Mouse (Mus musculus) heart, postnatal 14 days (tissue): Measurements from ENCODE around the gene Cd200r4. TPM values are rescaled to one million over a fixed set of nuclear protein-coding genes. Genes with fewer than 3 reads are reported as not detected.
"Not testable (repeated sequence)": the region's sequence is repeated elsewhere in the genome, so short reads cannot be mapped to it uniquely, and the experiment has no call there.

Source experiments
- DNase-seq, 2 experiments: peaks; one replicate each; pipeline ENCODE4 v3.0.0; 2021 to 2022
- intact Hi-C: fragments of 180-260 bp; cut with DNase I; formaldehyde crosslinking; loops from one replicate; pipeline ENCODE4 v1.15.1; 2025
- long read RNA-seq, 2 experiments: library from polyadenylated mRNA; stranded (forward); transcript quantifications; one replicate each; pipeline ENCODE4 v2.0.0; 2021
- total RNA-seq, 2 experiments: library from RNA; stranded (reverse); gene quantifications; 2 replicates each; pipeline ENCODE4 v1.2.3; 2021

Cd200r4 gene
- total RNA-seq, result not detected
- long read RNA-seq, experiment 1, result 0 reads
- long read RNA-seq, experiment 2, result 0 reads

GRCm38 (mm10) chr16:44811544-44811943, at the start of gene Cd200r4:
Gene Cd200r4, plus strand, starts transcription at chr16:44811733.
- DNase-seq, result no peak
- intact Hi-C loops, result loop anchor here (5.0 kb wide), 1 partner anchor 56 kb away; the partner anchor contains the start of gene Cd200r2

- intact Hi-C loops, result no loop called here
- no peak for DNase-seq
Measured at GRCm38 (mm10) chr16:44761811-44762210, 49.7 kb upstream of the Cd200r4 start.

DNA sequence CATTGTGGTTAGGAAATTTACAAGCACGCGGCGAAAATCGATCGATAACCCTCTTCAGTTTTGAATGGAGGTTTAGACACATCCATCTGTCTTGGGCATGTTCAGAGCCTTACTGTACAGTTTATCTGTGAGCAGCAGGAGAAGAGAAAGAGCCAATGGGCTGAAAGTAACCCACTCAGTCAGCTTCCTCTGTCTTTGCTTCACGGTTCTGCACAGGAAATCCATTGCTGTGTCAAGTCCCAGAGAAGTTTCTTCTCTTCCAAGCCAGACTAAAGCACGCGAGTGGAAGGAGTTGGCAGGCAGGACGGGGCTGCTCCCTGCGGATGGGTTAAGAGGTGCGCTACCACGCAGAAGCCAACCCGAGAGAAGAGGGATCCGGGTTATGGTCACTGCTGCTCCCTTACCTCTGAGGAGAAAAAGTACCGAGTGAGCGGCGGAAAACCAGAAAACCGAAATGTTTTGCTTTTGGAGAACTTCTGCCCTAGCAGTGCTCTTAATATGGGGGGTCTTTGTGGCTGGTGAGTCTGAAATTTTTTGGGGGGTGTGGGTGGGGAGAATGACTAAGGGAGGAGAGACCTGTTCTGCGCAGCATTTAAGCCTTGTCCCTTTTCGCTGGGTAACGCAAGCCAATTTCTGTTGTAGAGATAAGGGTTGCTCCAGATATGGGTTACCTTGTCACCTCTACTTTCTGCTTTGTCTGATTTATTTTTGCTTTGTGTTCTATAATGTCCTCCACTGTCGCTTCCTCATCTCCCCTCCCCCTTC, 45.8 kb upstream of the Cd200r4 start, which contains the start of gene Cd200r1:
Cd200r1 (plus strand) TSS at position 182 of the 765 bp plus-strand sequence.
- intact Hi-C loops, result loop anchor here (5.0 kb wide), 2 partner anchors 262 to 357 kb away; no protein-coding TSS in a partner anchor
- peak in 1 of 2 experiments; percentile 11 for DNase-seq

DNA sequence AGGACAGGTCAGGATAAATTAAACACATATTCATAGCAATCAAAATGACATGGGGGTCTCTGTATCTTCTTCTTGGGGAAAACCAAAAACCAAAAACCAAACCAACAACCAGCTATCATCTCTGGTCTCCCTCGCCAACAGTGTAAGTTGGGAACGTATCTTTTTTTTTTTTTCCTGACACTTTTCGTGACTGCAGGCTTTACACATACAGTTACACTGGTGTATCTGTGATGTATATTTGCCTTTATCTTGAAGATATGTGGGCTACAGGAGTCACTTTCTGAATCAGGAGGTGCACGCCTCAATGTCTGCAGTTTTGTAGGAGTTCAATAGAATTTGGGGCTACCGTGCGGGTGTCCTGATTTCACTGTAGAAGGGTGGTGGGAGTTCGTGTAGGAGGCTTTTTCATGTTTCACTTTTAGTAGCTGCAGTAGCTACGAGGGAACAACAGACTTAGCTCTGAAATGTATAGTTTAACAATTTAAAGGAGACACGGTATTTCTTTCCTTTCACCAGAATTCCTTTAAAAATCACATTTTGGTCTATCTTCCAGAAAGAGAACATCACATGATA, 45.1 kb upstream of the Cd200r4 start:
- DNase-seq, result no peak
- intact Hi-C loops, result loop anchor here (5.0 kb wide), 2 partner anchors 261 to 356 kb away; no protein-coding TSS in a partner anchor

- intact Hi-C loops, result loop anchor here (5.0 kb wide), 2 partner anchors 260 to 355 kb away; no protein-coding TSS in a partner anchor
- no peak for DNase-seq
Measured at GRCm38 (mm10) chr16:44767506-44767905, 44.0 kb upstream of the Cd200r4 start.

DNA sequence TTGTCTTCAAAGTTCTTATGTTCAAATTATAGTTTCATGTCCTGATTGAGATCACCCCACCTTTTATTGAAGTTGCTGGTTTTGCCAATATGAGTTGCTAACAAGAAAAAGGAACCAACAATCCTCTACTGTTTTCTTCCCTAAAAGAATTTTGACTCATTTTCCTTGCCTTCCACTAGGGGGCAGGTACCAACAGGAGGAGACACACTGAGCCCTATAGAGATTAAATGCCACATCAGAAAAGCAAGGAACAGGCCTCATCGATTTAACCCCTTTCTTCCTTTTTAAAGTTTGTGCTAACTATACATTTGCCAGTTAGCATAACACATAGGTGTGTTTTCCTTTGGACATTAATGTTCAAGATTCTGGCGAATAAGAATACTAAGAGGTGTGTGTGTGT, 43.6 kb upstream of the Cd200r4 start:
- DNase-seq, result no peak
- intact Hi-C loops, result loop anchor here (2.0 to 5.0 kb wide), 3 partner anchors 259 to 354 kb away; no protein-coding TSS in a partner anchor

DNA sequence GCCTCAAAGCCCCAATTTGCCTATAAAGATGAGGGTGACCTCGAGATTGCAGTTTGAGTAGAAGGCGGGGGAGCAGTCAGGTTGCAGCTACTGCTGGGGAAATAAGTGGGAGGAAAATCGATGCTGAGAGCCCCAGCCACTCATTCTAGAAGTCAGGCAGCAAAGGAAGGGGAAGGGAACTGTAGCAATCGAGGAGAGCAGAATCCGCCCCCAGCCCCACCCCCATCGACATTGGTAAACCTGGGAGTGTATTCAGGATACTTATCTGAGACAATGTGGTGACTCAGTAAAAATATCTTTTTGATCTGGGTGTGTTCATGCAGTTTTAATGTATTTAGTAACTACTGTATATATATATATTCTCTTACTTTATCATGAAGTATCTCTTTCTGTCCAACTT, 39.0 kb upstream of the Cd200r4 start:
- no peak for DNase-seq
- intact Hi-C loops, result no loop called here

DNA sequence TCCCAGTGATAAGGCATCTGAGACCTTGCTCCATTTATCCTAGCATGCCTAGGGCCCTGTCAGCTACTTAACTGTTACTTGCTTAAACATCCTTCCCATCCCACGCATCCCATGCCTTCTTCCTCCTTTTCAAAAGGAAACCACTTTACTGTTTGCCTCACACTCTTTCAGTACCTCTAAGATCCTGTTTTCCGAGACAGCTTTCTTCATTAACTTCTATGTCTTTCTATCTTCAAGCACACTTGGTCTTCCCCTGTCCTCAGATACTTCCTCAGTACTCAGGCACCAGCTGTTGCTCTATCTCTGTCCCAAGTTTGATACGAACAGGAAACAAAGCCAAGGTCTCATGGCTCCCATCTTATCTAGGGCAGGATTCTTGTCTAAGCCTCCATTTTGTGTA, 37.9 kb upstream of the Cd200r4 start:
- intact Hi-C loops, result no loop called here
- no peak for DNase-seq

DNA sequence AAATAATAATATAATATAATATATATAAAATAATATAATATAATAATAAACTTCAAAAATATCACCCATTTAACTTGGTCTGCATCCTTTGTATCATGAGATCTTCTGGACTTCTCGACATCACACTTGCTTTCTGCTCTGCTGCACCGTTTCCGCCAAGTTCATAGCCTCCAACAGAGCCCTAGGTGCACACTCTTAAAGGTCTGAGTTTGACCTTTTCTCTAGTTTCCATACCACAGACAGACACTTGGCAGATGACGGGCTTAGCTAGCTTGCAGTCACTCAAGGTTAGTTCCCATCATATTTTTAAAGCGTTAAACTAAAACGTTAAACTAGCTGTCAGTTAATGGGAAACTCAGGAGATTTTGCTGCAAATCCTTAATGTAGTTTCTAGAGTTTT, 37.3 kb upstream of the Cd200r4 start:
- intact Hi-C loops, result no loop called here
- DNase-seq, result no peak

DNA sequence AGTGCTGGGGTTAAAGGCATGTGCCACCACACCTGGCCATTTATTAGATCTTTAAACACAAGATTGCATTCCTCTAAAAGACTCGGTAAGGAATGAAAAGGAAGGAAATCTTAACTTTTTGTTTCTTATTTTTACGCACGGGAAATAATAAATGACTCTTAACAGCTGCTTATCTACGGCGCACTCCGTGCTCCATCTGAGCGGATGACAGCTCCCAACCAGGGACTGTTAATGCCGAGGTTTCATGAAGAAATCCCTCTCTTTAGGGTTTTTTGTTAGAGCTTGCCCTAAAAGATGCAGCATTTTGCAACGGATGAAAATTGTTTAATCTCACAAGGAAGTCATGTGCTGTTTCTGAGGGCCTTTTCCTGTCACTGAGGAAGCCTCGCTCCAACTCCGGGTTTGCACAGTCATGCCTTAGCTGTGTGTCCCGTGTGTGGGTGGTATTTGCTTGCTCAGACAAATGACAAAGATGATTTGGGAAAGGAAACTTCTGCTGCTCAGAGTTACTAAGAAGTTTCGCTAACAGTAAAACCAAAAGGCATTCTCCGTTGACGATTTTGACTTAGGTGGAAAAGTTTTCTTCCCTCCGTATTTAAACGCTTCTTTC, 32.9 kb upstream of the Cd200r4 start:
- DNase-seq, result peak; percentile 27 to 38
- intact Hi-C loops, result no loop called here

- DNase-seq, result no peak
- intact Hi-C loops, result no loop called here
Measured at GRCm38 (mm10) chr16:44779494-44779893, 32.0 kb upstream of the Cd200r4 start.

- intact Hi-C loops, result no loop called here
- DNase-seq, result no peak
Measured at GRCm38 (mm10) chr16:44780751-44781150, 30.8 kb upstream of the Cd200r4 start.

DNA sequence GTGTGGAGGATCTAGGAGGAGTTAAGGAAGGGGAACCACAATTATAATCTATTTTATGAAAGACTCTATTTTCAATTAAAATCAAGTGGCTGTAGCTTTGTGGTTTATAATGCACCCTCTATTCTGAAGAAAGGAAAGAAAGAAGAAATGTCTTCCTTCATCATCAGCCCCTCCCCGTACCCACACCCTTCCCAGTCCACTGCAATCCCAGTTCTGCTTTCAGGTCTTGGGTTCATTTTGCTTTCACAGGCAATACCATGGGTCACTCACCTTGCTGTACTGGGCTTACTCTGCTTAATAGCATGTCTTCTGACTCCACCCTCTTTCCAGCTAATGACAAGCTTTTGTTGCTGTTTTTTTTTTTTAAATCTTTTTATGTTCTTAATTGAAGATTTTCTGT, 24.6 kb upstream of the Cd200r4 start:
- no peak for DNase-seq
- intact Hi-C loops, result no loop called here

DNA sequence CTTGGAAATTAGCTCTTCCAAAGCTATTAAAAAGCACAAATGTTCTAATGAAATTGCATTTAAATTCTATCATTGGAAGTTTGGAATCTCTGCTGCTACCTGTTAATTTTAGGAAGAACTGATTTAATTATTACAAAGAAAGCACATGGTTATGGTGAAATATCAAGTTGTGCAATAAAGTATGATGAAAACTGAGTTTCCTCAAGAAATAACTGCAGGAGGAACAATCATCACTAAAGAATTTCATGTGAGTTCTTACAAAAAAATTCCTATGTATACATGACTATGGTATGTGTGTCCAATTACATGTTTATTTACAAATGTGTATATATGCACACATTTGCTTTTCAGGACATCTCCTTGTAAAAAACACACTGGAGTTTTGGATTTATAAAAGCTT, 17.1 kb upstream of the Cd200r4 start:
- intact Hi-C loops, result no loop called here
- no peak for DNase-seq

GRCm38 (mm10) chr16:44805976-44806375, 5.6 kb upstream of the Cd200r4 start:
- intact Hi-C loops, result no loop called here
- no peak for DNase-seq

DNA sequence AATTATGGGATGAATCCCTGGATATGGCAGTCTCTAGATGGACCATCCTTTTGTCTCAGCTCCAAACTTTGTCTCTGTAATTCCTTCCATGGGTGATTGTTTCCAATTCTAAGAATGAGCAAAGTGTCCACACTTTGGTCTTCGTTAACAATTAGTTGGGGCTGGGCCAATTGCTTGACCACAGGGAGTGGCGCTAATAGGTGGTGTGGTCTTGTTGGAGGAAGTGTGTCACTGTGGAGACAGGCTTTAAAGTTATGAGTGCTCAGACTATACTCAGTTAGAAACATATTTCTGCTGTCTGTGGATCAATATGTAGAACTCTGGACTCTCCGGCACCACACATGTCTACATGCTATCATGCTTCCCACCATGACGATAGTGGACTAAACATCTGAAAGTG, 1.3 kb upstream of the Cd200r4 start:
- not testable (repeated sequence) for DNase-seq
- intact Hi-C loops, result loop anchor here (5.0 kb wide), 1 partner anchor 57 kb away; the partner anchor contains the start of gene Cd200r2

DNA sequence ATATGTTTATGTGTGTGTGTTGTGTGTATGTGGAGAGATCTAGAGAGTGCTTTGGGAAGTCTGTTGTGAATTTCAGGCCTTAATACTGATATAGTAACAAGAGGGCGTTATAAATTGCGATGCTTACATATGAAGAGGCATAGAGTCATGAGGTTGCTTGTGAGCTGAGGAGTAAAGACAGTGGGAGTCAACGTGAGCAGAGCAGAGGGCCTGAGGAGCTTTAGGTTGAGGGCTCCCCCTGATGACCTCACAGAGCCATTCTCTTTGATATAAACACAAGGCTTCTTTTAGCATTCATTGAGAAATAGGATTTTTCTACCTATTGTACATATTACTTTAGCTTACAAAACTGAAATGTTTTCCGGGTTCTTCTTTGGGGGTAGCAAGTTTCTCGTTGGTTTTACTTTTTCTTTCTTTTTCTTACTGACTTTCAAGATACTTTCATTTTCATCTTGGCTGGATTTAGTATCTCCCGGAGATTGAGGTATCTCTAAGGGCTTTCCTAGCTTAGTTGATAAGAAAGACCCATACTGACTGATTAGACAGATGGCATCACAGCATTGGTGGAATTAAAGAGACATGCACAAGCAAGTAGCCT, 1.0 kb downstream of the Cd200r4 start:
- no peak for DNase-seq
- intact Hi-C loops, result loop anchor here (5.0 kb wide), 1 partner anchor 55 kb away; the partner anchor contains the start of gene Cd200r2

DNA sequence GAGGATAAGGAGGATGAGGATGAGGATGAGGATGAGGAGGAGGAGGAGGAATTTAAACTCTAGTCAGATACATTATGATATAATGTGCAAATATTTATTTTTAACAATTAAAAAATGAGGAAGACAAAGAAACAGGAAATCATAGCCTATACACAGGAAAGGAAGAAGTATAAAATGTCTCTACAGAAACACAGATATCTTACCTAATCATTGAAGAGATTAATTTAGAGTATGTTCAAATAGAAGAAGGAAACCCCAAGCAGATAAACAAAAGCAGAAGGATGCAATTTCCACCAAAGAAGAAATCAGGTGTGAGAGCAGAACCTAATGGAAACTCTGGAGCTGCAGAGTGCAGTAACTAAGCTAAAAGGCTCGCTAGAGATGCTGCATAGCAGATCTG, 6.5 kb downstream of the Cd200r4 start:
- intact Hi-C loops, result no loop called here
- no peak for DNase-seq

DNA sequence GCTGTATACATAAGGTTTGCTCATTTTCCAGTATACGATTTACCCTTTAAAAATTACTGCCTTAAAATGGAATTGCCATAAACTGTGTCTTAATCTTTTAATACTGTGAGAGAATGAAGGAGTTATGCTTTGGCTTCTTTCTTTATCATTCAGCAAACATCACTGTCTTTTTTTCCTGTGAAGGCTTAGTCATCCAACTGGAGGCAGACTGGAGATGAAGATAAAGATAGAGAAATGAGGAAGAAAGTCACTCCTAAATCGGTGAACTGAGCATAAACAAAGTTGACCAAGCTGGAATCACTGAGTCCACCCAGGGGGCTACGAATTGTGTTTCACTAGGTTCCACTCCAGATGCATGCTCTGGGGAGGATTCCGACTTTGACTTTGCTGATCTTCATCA, 9.0 kb downstream of the Cd200r4 start:
- intact Hi-C loops, result no loop called here
- DNase-seq, result no peak

DNA sequence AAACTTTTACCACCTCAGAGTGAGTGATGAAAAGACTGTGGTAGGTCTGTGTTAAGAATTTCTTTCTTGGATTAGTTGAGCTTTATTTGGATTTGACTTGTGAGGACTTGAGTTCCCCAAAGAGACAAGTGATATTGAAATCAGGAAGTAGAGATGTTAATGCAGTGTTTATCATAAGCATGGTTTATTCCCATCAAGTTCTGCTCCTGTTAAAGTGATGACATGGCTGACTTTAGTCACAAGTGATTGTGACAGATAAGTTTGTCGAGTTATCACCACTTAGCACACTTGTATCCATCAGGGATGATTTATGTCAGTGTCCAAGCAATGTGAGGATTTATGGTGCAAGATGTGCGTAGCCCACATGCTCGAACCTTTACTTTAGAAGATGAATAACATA, 20.8 kb downstream of the Cd200r4 start:
- intact Hi-C loops, result loop anchor here (10.0 kb wide), 1 partner anchor 83 kb away; no protein-coding TSS in a partner anchor
- DNase-seq, result no peak

- not testable (repeated sequence) for DNase-seq
- intact Hi-C loops, result loop anchor here (10.0 kb wide), 1 partner anchor 82 kb away; no protein-coding TSS in a partner anchor
Measured at GRCm38 (mm10) chr16:44833189-44833588, 21.7 kb downstream of the Cd200r4 start.
